Mouse (Mus musculus) heart, embryonic 11.5 days (tissue): Measurements from ENCODE around the gene Hoxa4. TPM values are rescaled to one million over a fixed set of nuclear protein-coding genes. Genes with fewer than 3 reads are reported as not detected.
A peak's percentile ranks its signal among the peaks of the same experiment; 100 is the strongest.

Source experiments
- ATAC-seq: fragments of 200-750 bp; cut with Nextera tagmentation; replicated peaks from 2 replicates; pipeline ENCODE4 v1.8.0; 2017; ENCODE audit warnings: moderate library complexity; ENCODE audit not compliant: insufficient number of reproducible peaks, low FRiP score, low TSS enrichment
- H3K27ac ChIP-seq: fragments of 300-500 bp; sonication (generic); 2 replicates; pipeline ENCODE4 v1.5.1; 2014; ENCODE audit warnings: mild to moderate bottlenecking, low read depth, low read length
- H3K27me3 ChIP-seq: fragments of 300-500 bp; sonication (generic); 2 replicates; pipeline ENCODE4 v1.6.1; 2014; ENCODE audit warnings: mild to moderate bottlenecking, low read length, mixed read lengths; ENCODE audit not compliant: control insufficient read depth, insufficient read depth
- H3K36me3 ChIP-seq: fragments of 300-500 bp; sonication (generic); 2 replicates; pipeline ENCODE4 v1.6.1; 2014; ENCODE audit warnings: mild to moderate bottlenecking, low read length, moderate library complexity, mixed read lengths; ENCODE audit not compliant: control insufficient read depth, insufficient read depth
- H3K4me1 ChIP-seq: fragments of 300-500 bp; sonication (generic); 2 replicates; pipeline ENCODE4 v1.6.1; 2014; ENCODE audit warnings: low read length; ENCODE audit not compliant: control insufficient read depth, insufficient read depth
- H3K4me2 ChIP-seq: fragments of 300-500 bp; sonication (generic); 2 replicates; pipeline ENCODE4 v1.6.1; 2014; ENCODE audit warnings: mild to moderate bottlenecking, moderate library complexity
- H3K4me3 ChIP-seq: fragments of 300-500 bp; sonication (generic); 2 replicates; pipeline ENCODE4 v1.5.1; 2014; ENCODE audit warnings: low read depth, low read length
- H3K9ac ChIP-seq: fragments of 300-500 bp; sonication (generic); 2 replicates; pipeline ENCODE4 v1.6.1; 2014; ENCODE audit warnings: mild to moderate bottlenecking, low read depth, low read length, moderate library complexity
- H3K9me3 ChIP-seq: fragments of 300-500 bp; sonication (generic); replicated peaks from 2 replicates; pipeline ENCODE4 v1.6.1; 2016; ENCODE audit warnings: low read length; ENCODE audit not compliant: control insufficient read depth
- WGBS: fragments of 180-500 bp; shearing (Covaris S2); extraction: QIAGEN DNeasy Blood & Tissue Kit; methylation state at CpG from one replicate; pipeline ENCODE4 v1.1.7; 2014; ENCODE audit not compliant: insufficient replicate concordance; 5-methylcytosine and 5-hydroxymethylcytosine counted together
- polyA plus RNA-seq: library from polyadenylated mRNA; unstranded; fragments of >200 nt; fragmentation: Nextera tagmentation; extraction: Ambion mirVana; gene quantifications from 2 replicates; pipeline ENCODE4 v1.2.1, GENCODE M21; 2014

The Hoxa4 gene
- polyA plus RNA-seq, 1 experiment from 2014 or later = 1.4 TPM

- no peaks in the 10 kb centered on the region for H3K36me3 ChIP-seq
- H3K9me3 ChIP-seq = no peaks in the 10 kb centered on the region
- ATAC-seq = no peak
- H3K4me2 ChIP-seq = peak overlapping the region; percentile 42
- 13% methylated on average over 16 of the region's 16 CpGs for WGBS
- peaks cover 90% of the 10 kb centered on the region for H3K27me3 ChIP-seq
- peaks cover 10% of the 10 kb centered on the region; the same call in 1 of the 2 replicates for H3K4me1 ChIP-seq
- 0 out of 2 replicates have a peak overlapping the region, but pooled peaks have one; percentile 5 for H3K4me3 ChIP-seq
- H3K27ac ChIP-seq = peak overlapping the region; percentile 46; the same call in 1 of the 2 replicates
- H3K9ac ChIP-seq = no peak overlapping the region; the same call in 1 of the 2 replicates
Measured at GRCm38 (mm10) chr6:52169499-52170165, 21.9 kb downstream of the Hoxa4 start.

GRCm38 (mm10) chr6:52168191-52169055 lies 23.1 kb downstream of the Hoxa4 start:
- WGBS = 3% methylated on average over 42 of the region's 42 CpGs
- peaks cover 10% of the 10 kb centered on the region for H3K4me1 ChIP-seq
- H3K27ac ChIP-seq = 0 out of 2 replicates have a peak overlapping the region, but pooled peaks have one; percentile 12

DNA sequence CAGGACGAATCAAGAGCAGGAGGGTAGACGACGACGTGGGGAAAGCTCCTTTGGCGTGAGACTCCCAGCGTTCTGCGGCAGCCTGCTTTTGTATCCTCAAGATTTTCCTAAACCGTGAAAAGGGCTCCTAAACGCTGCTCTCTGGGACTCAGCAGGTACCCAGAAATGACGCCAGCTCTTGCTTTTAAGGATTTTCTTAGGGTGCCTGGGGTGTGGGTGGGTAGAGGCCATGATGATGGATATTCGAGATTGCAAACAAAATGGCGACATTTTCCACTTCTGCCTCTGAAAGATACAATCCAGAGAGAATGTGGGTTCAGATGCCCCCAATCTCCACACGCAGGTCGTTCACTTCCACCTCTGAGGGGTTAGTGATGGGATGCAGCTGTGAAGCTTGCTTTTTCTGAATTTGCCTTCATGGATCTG lies 23.8 kb downstream of the Hoxa4 start:
- peak overlapping the region; percentile 15; the same call in 1 of the 2 replicates for H3K4me3 ChIP-seq
- 0 out of 2 replicates have a peak overlapping the region, but pooled peaks have one; percentile 22 for H3K27ac ChIP-seq
- WGBS = 9% methylated on average over 14 of the region's 14 CpGs
- H3K4me1 ChIP-seq = peaks cover 10% of the 10 kb centered on the region
- no peaks in the 10 kb centered on the region for H3K9me3 ChIP-seq
- H3K9ac ChIP-seq = no peak overlapping the region
- ATAC-seq = no peak
- peaks cover 93% of the 10 kb centered on the region for H3K27me3 ChIP-seq
- peak overlapping the region; percentile 46 for H3K4me2 ChIP-seq
- no peaks in the 10 kb centered on the region for H3K36me3 ChIP-seq

More at GRCm38 (mm10) chr6:52168191-52169055, 23.1 kb downstream of the Hoxa4 start:
- ATAC-seq = no peak
- peak overlapping the region; percentile 13 for H3K4me3 ChIP-seq
- H3K4me2 ChIP-seq = peak overlapping the region; percentile 46
- no peaks in the 10 kb centered on the region for H3K9me3 ChIP-seq
- peaks cover 93% of the 10 kb centered on the region for H3K27me3 ChIP-seq
- H3K36me3 ChIP-seq = no peaks in the 10 kb centered on the region
- peak overlapping the region; percentile 47; the same call in 1 of the 2 replicates for H3K9ac ChIP-seq

DNA sequence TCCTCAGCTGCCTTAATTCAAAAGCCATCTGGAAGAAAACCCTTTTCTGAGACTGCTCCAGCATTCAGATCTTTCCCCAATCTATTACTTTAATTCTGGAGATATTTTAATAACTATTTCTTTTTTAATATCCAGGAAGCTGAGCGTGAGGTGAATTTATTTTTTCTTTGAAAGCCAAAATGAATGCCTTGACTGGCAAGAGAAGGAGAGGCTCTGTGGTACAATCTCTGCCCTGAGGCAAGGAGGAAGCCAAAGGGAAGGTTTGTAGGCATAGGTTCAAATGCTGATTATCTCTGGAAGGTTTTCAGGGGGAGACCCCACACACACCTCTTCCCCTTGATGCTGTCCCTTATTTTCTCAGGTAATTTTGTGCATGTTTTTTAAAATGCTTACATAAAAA lies 24.4 kb downstream of the Hoxa4 start:
- peaks cover 91% of the 10 kb centered on the region for H3K27me3 ChIP-seq
- H3K9ac ChIP-seq = no peak overlapping the region
- WGBS = 18% methylated on average over 1 of the region's 1 CpGs

GRCm38 (mm10) chr6:52166431-52167077 lies 25.0 kb downstream of the Hoxa4 start:
- Histone ChIP-seq H3K27me3 (peaks cover 90% of the 10 kb centered on the region), H3K4me3 (no peak overlapping the region), H3K4me1 (peaks cover 10% of the 10 kb centered on the region), H3K36me3 (no peaks in the 10 kb centered on the region), H3K27ac (peak overlapping the region; percentile 55; the same call in 1 of the 2 replicates), H3K9ac (no peak overlapping the region), H3K4me2 (peak overlapping the region; percentile 22), H3K9me3 (no peaks in the 10 kb centered on the region)
- 6% methylated on average over 4 of the region's 4 CpGs for WGBS
- ATAC-seq = no peak

More for the DNA sequence above, 24.4 kb downstream of the Hoxa4 start:
- Histone ChIP-seq H3K4me1 (peaks cover 10% of the 10 kb centered on the region), H3K27ac (peak overlapping the region; percentile 55; the same call in 1 of the 2 replicates), H3K36me3 (no peaks in the 10 kb centered on the region), H3K4me2 (peak overlapping the region; percentile 46), H3K9me3 (no peaks in the 10 kb centered on the region), H3K4me3 (no peak overlapping the region)
- ATAC-seq = no peak

GRCm38 (mm10) chr6:52165441-52166370 lies 25.8 kb downstream of the Hoxa4 start:
- Histone ChIP-seq H3K27me3 (peaks cover 89% of the 10 kb centered on the region), H3K4me1 (peaks cover 8% of the 10 kb centered on the region), H3K9me3 (no peaks in the 10 kb centered on the region), H3K36me3 (no peaks in the 10 kb centered on the region), H3K4me3 (peak overlapping the region; percentile 25), H3K9ac (peak overlapping the region; percentile 29; the same call in 1 of the 2 replicates), H3K27ac (peak overlapping the region; percentile 37; the same call in 1 of the 2 replicates), H3K4me2 (peak overlapping the region; percentile 49)
- ATAC-seq = no peak
- 2% methylated on average over 28 of the region's 28 CpGs for WGBS

DNA sequence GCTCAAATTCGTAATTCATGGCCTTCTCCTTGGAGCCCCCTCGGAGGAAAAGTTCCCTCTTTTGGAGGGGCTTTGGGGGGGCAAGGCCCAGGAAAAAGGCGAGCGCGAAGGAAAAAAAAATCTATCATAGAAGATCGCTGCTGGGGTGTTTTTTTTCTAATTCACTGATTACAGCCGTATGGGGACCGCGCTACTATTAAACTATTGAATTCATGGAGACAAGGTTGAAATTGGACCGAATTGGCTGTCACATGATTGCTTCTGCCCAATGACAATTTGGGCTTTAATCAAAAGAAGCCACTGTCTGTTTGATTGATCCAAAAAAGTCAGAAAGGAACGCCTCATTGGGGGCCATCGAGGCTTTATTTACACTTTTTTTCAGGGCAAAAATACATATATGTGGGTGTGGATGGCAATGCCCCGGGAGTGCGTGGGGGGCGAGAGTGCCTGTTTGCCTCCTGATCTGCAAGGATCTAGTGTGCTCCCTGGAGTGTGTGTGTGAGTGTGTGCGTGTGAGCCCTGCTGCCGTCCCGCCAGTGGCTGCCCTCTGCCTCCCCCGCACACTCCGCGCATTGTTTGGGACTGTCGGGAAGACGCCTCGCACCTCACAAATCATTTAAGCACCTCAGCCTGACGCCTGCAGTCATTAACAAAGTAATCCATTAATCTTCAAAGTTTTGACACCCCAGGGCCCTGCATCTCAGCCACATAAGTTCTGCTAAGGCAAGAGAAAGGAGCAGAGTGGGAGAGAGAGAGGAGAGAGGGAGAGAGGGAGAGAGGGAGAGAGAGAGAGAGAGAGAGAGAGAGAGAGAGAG lies 26.7 kb downstream of the Hoxa4 start, which contains the start of gene Hoxa2:
Gene Hoxa2 (minus strand): TSS at position 206 of the 815 bp plus-strand sequence.
- H3K4me3 ChIP-seq = peak within 1 kb of the TSS; percentile 32
- H3K4me2 ChIP-seq = peak within 1 kb of the TSS; percentile 49
- peaks cover under 1% of the 10 kb centered on the region; the same call in 1 of the 2 replicates for H3K4me1 ChIP-seq
- H3K9me3 ChIP-seq = no peaks in the 10 kb centered on the region
- peaks cover 89% of the 10 kb centered on the region for H3K27me3 ChIP-seq
- H3K9ac ChIP-seq = peak within 1 kb of the TSS; percentile 58
- peak within 1 kb of the TSS; percentile 37 for H3K27ac ChIP-seq
- no peaks in the 10 kb centered on the region for H3K36me3 ChIP-seq
- no peak for ATAC-seq
- WGBS = under 1% methylated on average over 25 of the region's 25 CpGs
